Mouse (Mus musculus): ENCODE results near the gene Pold1.

Pold1 gene

GRCm38 (mm10) chr7:44547041-44547440, 1.6 kb downstream of the Pold1 start:
- DNase-seq (ENCODE audit: low read depth, low spot score), result no peak

DNA sequence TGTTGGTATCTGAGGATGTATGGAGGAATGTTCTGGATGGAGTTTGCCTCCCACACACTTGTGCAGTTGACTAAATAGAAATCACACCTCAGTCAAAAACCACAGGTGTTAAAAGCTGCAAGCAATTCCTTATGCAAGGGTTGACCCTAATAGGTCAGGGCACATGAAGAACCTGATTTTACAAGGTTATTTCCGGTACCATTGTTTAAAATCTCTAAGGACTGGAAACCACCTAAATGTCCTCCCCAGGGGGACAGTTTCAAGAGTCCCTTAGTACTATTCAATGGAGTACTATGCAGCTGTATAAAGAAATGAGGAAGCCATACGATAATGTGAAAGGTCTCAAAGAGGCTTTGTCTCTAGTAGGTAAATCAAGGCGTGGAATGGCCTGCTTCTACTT, 2.4 kb downstream of the Pold1 start:
- no peak for DNase-seq (ENCODE audit: low read depth, low spot score)

- no peak for DNase-seq (ENCODE audit: low read depth, low spot score)
Measured at GRCm38 (mm10) chr7:44543071-44543470, 5.6 kb downstream of the Pold1 start.

DNA sequence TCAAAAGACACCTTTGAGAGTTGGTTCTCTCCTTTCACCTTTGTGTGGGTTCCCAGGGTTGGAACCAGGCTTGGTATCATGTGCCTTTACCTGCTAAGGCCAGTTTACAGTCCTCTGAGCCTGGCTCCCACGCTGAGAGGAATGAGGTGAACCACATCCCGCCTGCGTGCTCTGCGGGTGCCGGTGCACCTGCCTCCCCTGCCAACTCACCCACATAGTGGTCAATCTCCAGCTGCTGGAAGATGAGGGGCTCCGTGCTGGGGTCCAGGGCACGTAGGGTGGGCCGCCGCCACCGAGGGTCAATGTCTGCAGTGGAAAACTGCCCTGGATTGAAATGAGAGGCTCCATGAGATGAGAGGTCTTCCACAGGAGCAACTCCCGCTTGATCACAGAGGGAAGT, 6.1 kb downstream of the Pold1 start:
- DNase-seq (ENCODE audit: low read depth, low spot score), result no peak

DNA sequence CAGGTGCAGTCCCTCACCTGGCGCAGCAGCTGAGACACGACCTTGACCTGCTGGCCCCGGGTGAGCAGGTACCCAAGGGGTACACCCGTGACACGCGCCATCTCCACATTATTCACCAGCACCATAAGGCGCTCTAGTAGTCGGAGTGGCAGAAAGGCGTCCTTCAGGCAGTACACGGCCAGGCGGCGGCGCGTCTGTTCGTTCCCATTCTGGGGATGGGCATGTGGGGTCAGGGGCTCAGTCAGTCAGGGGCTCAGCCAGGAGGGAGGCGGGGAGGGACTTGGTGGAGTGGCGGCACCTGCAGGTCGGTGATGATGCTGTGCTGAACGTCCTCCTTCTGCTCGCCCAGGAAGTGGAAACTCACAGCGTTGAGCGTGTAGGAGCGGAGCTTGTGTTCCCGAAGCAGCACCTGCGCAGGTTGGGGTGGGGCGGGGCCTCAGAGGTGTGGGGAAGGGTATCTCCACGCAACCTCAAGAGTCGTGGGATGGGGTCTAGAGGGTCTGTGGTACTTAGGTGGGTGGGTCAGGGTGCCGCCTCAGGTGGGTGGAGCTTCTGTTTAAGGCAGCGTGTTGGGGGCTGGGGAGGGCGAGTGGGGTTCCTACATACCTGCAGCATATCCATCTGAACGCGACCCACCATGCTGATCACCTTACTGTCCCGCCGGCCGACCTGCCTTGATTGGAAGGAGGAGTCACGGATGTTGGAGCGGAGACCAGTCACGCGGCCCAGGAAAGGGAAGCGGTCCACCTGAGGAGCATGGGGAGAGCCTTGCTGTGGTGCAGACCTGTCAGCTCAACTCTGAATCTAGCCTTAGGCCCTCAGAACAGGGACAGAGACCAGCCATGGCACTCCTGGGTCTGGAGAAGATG, 9.7 kb downstream of the Pold1 start:
- DNase-seq (ENCODE audit: low read depth, low spot score), result no peak

- no peak for DNase-seq (ENCODE audit: low read depth, low spot score)
Measured at GRCm38 (mm10) chr7:44537496-44537895, 11.2 kb downstream of the Pold1 start.

DNA sequence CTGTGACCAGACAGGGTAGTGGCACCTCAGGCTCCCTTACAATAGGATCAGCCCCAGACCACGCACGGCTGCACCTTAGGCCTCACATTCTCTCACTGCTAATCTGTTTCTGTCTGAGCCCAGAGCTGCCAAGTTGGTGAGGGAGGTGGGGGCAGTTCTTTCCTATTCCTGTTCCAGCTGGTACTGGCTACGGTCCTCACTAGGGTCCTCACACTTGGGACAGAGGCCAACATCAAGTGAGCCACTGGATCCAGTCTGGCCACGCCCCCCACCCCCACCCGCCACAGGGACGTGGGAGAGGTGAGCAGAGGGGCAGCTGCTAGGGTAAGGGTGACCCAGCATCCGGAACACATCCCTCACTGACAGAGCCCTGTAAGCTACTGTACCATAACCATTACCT, 11.6 kb downstream of the Pold1 start:
- DNase-seq (ENCODE audit: low read depth, low spot score), result no peak

DNA sequence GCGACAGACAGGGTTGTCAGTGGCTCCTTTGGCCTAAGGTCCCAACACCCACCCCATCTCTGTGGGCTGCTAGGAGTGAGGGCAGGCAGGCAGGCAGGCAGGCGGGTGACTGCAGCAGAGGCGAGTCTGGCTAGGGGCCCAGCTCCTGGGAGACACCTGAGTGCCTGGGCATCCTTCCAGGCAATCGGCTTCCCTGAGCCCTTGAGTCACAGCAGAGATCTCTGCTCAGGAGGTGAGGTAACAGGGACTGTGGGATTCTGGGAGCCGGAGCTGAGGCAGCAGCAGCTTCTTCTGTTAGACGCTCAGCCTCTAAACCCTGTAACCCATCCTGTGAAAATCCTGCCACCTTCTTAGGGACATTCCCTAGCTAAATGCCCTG, 12.1 kb downstream of the Pold1 start:
- peak; percentile 56 for DNase-seq (ENCODE audit: low read depth, low spot score)

DNA sequence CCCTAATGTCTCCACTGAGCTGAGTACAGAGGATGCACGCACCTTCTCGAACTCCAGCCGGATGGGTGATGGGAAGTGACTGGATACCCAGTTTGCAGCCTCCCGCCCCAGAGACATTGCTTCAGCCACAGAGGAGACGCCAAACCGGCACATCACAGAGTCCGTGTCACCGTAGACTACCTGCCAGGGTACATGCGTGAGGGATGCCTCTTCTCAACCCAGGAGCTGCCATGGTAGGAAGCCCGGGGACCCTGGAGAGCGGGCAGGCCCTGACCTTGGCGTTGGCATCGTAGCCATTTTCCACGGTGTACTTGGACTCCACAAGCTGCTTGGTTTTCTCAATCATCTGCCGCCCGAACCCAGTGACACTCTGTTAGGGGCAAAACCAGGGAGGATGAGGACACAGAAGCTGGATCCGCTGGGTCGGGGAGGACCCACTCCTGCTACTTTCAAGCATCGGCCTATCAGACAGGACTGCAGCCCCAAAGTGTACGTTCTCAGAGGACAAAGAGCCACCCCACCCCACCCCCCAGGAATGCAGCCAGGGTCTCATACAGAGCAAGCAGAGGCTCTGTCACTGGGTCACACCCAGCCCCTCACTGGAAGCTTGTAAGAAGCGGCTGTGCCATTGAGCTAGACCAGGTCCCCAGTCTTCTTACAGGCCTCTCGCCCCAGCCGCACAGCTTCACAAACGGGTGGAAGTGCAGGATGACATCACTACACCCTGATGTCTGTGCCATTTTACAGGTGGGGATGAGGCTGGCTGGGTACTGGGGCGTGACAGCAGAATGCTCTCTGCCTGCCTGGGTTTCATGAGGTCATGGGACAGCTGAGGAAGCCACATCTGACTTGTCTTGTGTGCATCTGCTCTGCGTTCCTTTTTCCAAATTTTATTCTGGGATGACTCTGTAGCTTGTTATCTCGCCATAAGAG, 12.7 kb downstream of the Pold1 start:
- DNase-seq (ENCODE audit: low read depth, low spot score), result no peak

DNA sequence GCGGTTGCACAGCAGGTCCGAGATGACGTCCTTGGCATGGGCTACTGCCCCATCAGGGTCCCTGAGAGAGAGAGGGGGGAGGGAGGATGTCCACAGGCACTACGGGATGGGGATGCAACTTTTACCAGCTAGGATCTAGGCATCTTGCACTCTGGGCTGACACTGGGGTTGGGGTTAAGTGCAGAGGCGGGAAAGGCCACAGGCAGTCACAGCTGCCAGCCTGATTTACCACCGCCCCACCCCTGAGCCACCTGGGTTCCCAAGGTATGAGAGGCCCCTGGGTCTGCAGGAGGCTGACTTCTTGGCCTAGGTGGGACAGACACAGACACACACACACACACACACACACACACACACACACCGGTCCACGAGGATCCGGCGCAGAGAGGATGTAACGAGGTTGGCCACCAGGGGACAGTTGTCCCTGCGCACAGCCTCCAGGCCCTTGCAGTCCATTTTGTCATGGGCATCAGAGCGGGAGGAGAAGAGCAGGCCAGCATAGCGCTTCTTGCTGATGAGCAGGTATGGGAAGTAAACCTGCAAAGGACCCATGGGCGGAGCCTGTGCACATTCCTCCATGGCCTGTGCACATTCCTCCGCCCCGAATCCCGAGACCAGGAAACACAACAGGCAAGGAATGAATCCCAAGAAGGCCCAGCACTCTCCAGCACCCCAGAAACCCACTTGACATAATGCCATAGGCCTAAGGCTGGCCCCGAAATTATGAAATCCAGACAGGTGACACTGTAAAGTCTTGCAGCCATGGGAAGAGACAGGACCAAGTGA, 13.8 kb downstream of the Pold1 start:
- no peak for DNase-seq (ENCODE audit: low read depth, low spot score)

GRCm38 (mm10) chr7:44534242-44534641, 14.4 kb downstream of the Pold1 start:
- no peak for DNase-seq (ENCODE audit: low read depth, low spot score)

DNA sequence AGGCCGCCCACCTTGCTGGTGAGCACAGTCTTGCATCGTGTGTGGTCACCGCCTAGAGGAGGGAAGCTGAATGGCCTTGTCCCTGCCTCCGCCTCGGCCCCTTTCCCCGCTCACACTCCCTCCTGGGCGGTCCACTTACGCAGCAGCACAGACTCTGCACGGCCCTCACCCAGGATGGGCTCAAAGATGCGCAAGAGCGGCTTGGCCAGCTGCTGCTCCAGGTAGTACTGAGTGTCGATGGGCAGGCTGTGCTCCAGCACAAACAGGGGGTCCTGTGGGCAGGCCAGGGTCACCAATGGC, 15.0 kb downstream of the Pold1 start:
- no peak for DNase-seq (ENCODE audit: low read depth, low spot score)

- DNase-seq (ENCODE audit: low read depth, low spot score), result no peak
Measured at GRCm38 (mm10) chr7:44532918-44533745, 15.5 kb downstream of the Pold1 start.

DNA sequence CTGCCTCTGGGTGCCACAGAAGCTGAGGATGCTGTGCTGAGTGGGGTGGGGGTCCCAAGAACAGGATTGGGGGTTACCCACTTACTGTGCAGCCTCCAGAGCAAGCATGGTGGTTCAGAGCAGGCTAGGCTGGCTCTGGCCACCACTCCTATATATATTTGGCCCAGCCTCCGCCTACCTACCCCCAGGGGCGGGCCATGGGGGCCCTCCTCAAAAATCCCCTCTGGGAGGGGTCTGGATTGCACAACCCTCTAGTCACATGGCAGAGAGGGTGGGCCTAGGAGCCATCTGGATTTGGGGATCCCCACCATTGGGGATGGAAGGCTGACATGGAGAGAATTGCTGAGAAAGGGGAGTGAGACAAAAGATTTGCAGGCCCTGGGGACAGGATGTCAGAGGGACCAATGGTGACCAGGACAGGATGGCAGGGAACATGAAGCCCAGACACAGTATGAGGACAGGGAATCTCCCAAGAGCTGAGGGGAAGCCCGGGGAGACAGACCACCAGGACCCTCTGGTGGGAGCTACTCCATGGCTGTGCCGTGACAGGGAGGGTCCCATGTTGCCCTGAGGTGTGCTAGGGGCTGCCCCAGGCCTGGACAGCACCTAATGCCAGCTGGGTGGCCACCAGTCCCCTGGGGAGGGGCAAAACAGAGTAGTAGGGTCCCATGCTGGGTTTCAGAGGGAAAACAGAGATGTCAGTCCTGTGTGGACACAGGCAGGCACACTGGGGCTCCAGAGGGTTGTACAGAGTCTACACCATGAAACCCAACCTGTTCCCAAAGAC, 16.5 kb downstream of the Pold1 start, which contains the start of gene Spib:
TSS of gene Spib (minus strand) at position 126 of the 787 bp plus-strand sequence.
- DNase-seq (ENCODE audit: low read depth, low spot score), result no peak

GRCm38 (mm10) chr7:44531207-44531606, 17.4 kb downstream of the Pold1 start:
- no peak for DNase-seq (ENCODE audit: low read depth, low spot score)

GRCm38 (mm10) chr7:44530507-44530906, 18.1 kb downstream of the Pold1 start:
- DNase-seq (ENCODE audit: low read depth, low spot score), result no peak

DNA sequence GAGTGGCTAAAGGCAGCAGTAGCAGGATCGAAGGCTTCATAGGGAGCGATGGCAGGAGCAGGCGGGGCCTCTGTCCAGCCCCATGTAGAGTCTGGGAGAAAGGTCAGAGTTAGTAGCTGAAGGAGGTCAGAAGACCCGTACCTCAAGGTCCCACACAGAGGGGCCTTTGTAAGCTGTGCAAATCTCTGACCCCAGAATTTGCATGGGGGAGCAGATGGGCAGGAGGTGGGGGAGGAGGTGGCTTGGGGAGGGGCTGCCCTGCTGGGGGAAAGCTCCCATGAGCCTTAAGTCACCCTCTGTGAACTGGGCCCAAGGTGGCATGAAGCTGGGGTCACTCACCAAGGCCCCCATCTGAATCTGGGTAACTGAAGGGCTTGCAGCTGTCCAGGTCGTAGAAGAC, 19.1 kb downstream of the Pold1 start:
- no peak for DNase-seq (ENCODE audit: low read depth, low spot score)

DNA sequence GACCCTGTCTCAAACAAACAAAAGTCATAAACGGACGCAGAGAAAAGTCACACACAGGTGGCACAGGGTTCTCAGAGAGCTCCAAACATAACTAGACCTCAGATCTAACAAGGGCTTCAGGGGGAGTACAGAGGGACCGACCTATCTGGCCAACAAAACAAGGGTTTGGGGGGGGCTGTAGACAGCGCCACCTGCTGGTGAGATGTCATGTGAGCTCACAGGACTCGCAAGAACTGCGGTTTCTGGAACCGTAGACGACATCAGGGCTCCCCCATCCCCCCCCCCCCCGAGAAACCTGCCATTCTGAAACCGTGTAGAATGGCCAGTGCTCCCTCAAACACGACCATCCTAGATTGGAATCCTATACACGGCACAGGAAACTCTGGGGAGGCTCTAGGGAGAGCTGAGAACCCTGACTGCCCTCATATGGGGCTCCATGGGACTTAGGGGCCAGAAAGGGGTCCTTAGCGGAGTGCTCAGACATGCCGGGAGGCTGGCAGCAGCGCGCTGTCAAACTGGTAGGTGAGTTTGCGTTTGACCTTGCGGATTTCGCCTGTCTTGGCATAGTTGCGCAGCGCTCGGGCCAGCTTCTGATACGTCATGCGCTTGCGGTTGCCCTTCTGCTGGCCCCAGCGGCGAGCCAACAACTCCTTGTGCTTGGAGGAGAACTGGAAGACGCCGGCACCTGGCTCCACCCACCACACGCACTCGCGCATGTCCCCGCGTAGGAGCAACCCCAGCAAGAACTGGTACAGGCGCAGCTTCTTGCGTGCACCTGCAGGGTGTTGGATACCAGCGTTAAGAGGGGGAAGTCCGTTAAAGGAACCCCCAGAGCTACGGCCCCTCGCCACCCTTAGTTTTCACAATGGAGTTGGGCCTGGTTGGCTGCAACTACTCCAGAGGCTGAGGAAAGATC, 20.9 kb downstream of the Pold1 start:
- peak; percentile 70 for DNase-seq (ENCODE audit: low read depth, low spot score)
